8 mouse cellular contexts compared by ENCODE assay signal in genomic region chr5:103773100-103773552, GRCm38 (mm10).
DNase-seq lines count a peak whose midpoint lies in the region; ATAC-seq and TF ChIP-seq lines count a peak whose summit lies in the region.

No protein-coding gene starts in this region.

- peaks cover 38% of the 10 kb centered on the region for H3K36me3 ChIP-seq in heart, adult 2 months (ENCODE audit: control insufficient read depth, insufficient read depth, low read length)
- H3K36me3 ChIP-seq in kidney, embryonic 16.5 days (ENCODE audit: insufficient read depth, low read length), result no peaks in the 10 kb centered on the region

- peak overlapping the region; percentile 11 for H3K9ac ChIP-seq in heart, adult 2 months (ENCODE audit: low read depth, low read length)
- peak overlapping the region; percentile 54 for H3K9ac ChIP-seq in kidney, embryonic 16.5 days (replicated peaks; ENCODE audit: low read length)

- peak; percentile 86 for TF ChIP-seq EP300 in heart, adult 2 months (IDR thresholded peaks at IDR 0.05; ENCODE audit: insufficient read depth, low read depth, low read length)

- peaks cover 13% of the 10 kb centered on the region for H3K79me2 ChIP-seq in heart, adult 2 months (replicated peaks; ENCODE audit: control insufficient read depth, insufficient read depth, low read length)

- 0 out of 2 replicates have a peak, but pooled peaks have one; percentile 44 for TF ChIP-seq POLR2A in heart, adult 2 months (IDR thresholded peaks at IDR 0.05; ENCODE audit: insufficient read depth, low read depth, low read length)

- intact Hi-C loops in heart, adult 2 months (cut with DNase I), result loop anchor here (1.0 to 5.0 kb wide), 2 partner anchors 19 to 81 kb away; partner anchors contain the start of gene Aff1

- peak overlapping the region; percentile 76 for H3K27ac ChIP-seq in heart, adult 2 months
- H3K27ac ChIP-seq in kidney, embryonic 16.5 days (ENCODE audit: low read length), result peak overlapping the region; percentile 94

- no peaks in the 10 kb centered on the region for H3K27me3 ChIP-seq in heart, adult 2 months (ENCODE audit: control insufficient read depth, insufficient read depth, low read length)
- no peaks in the 10 kb centered on the region for H3K27me3 ChIP-seq in kidney, embryonic 16.5 days (ENCODE audit: insufficient read depth, low read length)

- peak overlapping the region; percentile 20 for H3K4me3 ChIP-seq in heart, adult 2 months
- H3K4me3 ChIP-seq in kidney, embryonic 16.5 days (ENCODE audit: low read length), result peak overlapping the region; percentile 7; the same call in 1 of the 2 replicates

- TF ChIP-seq CTCF in heart, adult 2 months (IDR thresholded peaks at IDR 0.05), result no peak

- ATAC-seq in kidney, embryonic 16.5 days (ENCODE audit: low FRiP score, low TSS enrichment), result no peak

- WGBS in heart, adult 2 months, result 5% methylated on average over 5 of the region's 5 CpGs
- 9% methylated on average over 5 of the region's 5 CpGs for WGBS in kidney, embryonic 16.5 days

- peak overlapping the region; percentile 44 for H3K4me2 ChIP-seq in kidney, embryonic 16.5 days (replicated peaks; ENCODE audit: low read depth, low read length)

- H3K9me3 ChIP-seq in kidney, embryonic 16.5 days (ENCODE audit: low read length), result no peaks in the 10 kb centered on the region

- peak; percentile 40 for DNase-seq in urinary bladder, postnatal 14 days (ENCODE audit: low spot score)
- DNase-seq in urinary bladder, adult 2 months (ENCODE audit: low spot score), result no peak
- peak in 1 of 2 experiments; percentile 72 for DNase-seq in heart, adult 2 months
- peak; percentile 71 for DNase-seq in lung, postnatal 36 days
- DNase-seq in thymus, postnatal 4 days, result no peak
- no peak for DNase-seq in spleen, postnatal 14 days (ENCODE audit: low spot score in 2 of 2)
- no peak for DNase-seq in B cell, adult 2 months

- H3K4me1 ChIP-seq in heart, adult 2 months (ENCODE audit: control insufficient read depth, insufficient read depth, low read length), result peaks cover 37% of the 10 kb centered on the region
- H3K4me1 ChIP-seq in kidney, embryonic 16.5 days (ENCODE audit: insufficient read depth, low read length), result peaks cover 74% of the 10 kb centered on the region

Comparison
In these comparisons a context has a peak if more than half of its experiments do, and no peak if none do; other contexts are left out.
1. DNase-seq: peak in urinary bladder, postnatal 14 days (single experiment) and lung, postnatal 36 days (single experiment); none in urinary bladder, adult 2 months (single experiment), thymus, postnatal 4 days (single experiment), spleen, postnatal 14 days (0 of 2) and B cell, adult 2 months (0 of 2).